8 mouse cellular contexts compared by ENCODE assay signal in genomic region chr9:108987704-108988350, GRCm38 (mm10). TPM values are rescaled to one million over a fixed set of nuclear protein-coding genes. Genes with fewer than 3 reads are reported as not detected.
A peak's percentile ranks its signal among the peaks of the same experiment; 100 is the strongest.
DNase-seq lines count a peak whose midpoint lies in the region; ATAC-seq and TF ChIP-seq lines count a peak whose summit lies in the region.

No protein-coding gene starts in this region.

- no peak for ATAC-seq in embryonic facial prominence, embryonic 14.5 days (ENCODE audit: low read depth)
- no peak for ATAC-seq in lung, embryonic 15.5 days (ENCODE audit: borderline replicate concordance, extremely low read depth, low FRiP score, low TSS enrichment)
- no peak for ATAC-seq in activated CD4-positive, CD25-positive, alpha-beta regulatory T cell, adult 4 months

- H3K4me1 ChIP-seq in testis, adult 2 months (ENCODE audit: control insufficient read depth, insufficient read depth, low read length) = peaks cover 8% of the 10 kb centered on the region
- H3K4me1 ChIP-seq in embryonic facial prominence, embryonic 14.5 days (ENCODE audit: control insufficient read depth, insufficient read depth, low read length) = peaks cover 17% of the 10 kb centered on the region
- peaks cover 37% of the 10 kb centered on the region for H3K4me1 ChIP-seq in lung, embryonic 15.5 days

- TF ChIP-seq CTCF in testis, adult 2 months (IDR thresholded peaks at IDR 0.05; ENCODE audit: control insufficient read depth, insufficient read depth, insufficient replicate concordance, low read depth, low read length) = no peak
- no peak for TF ChIP-seq CTCF in layer of hippocampus, adult 2 months (conservative IDR thresholded peaks at IDR 0.05)

- no peaks in the 10 kb centered on the region for H3K27me3 ChIP-seq in testis, adult 2 months (ENCODE audit: control insufficient read depth, insufficient read depth, low read length)
- H3K27me3 ChIP-seq in embryonic facial prominence, embryonic 14.5 days (replicated peaks; ENCODE audit: control insufficient read depth, insufficient read depth, low read length) = no peaks in the 10 kb centered on the region
- no peaks in the 10 kb centered on the region for H3K27me3 ChIP-seq in lung, embryonic 15.5 days

- peak overlapping the region; percentile 42; the same call in 1 of the 2 replicates for H3K9ac ChIP-seq in embryonic facial prominence, embryonic 14.5 days (ENCODE audit: low read depth, low read length)
- no peak overlapping the region for H3K9ac ChIP-seq in lung, embryonic 15.5 days

- no peak for TF ChIP-seq POLR2A in testis, adult 2 months (IDR thresholded peaks at IDR 0.05; ENCODE audit: control insufficient read depth, low read depth, low read length)

- WGBS in embryonic facial prominence, embryonic 14.5 days = 24% methylated on average over 14 of the region's 15 CpGs
- WGBS in lung, embryonic 15.5 days = 17% methylated on average over 15 of the region's 15 CpGs

- no peak overlapping the region for H3K27ac ChIP-seq in testis, adult 2 months (ENCODE audit: control insufficient read depth, insufficient read depth, low read depth, low read length)
- no peak overlapping the region for H3K27ac ChIP-seq in embryonic facial prominence, embryonic 14.5 days (replicated peaks; ENCODE audit: low read depth, low read length)
- H3K27ac ChIP-seq in lung, embryonic 15.5 days = no peak overlapping the region
- no peak overlapping the region for H3K27ac ChIP-seq in layer of hippocampus, adult 2 months

- H3K36me3 ChIP-seq in testis, adult 2 months (ENCODE audit: control insufficient read depth, insufficient read depth, low read length) = no peaks in the 10 kb centered on the region
- H3K36me3 ChIP-seq in embryonic facial prominence, embryonic 14.5 days (ENCODE audit: control insufficient read depth, insufficient read depth, low read length) = no peaks in the 10 kb centered on the region
- no peaks in the 10 kb centered on the region for H3K36me3 ChIP-seq in lung, embryonic 15.5 days

- H3K9me3 ChIP-seq in embryonic facial prominence, embryonic 14.5 days (ENCODE audit: control insufficient read depth, low read length) = no peaks in the 10 kb centered on the region
- H3K9me3 ChIP-seq in lung, embryonic 15.5 days = no peaks in the 10 kb centered on the region

- H3K4me2 ChIP-seq in embryonic facial prominence, embryonic 14.5 days (ENCODE audit: low read depth, low read length) = peak overlapping the region; percentile 48
- H3K4me2 ChIP-seq in lung, embryonic 15.5 days = peak overlapping the region; percentile 48

- H3K4me3 ChIP-seq in testis, adult 2 months (ENCODE audit: control insufficient read depth, low read depth, low read length) = peak overlapping the region; percentile 17
- peak overlapping the region; percentile 26; the same call in 1 of the 2 replicates for H3K4me3 ChIP-seq in embryonic facial prominence, embryonic 14.5 days (ENCODE audit: low read depth, low read length)
- peak overlapping the region; percentile 23 for H3K4me3 ChIP-seq in lung, embryonic 15.5 days
- H3K4me3 ChIP-seq in layer of hippocampus, adult 2 months = no peak overlapping the region

- DNase-seq in testis, postnatal 14 days (ENCODE audit: low spot score) = no peak
- DNase-seq in embryonic facial prominence, embryonic 14.5 days (ENCODE audit: low spot score) = peak; percentile 68
- DNase-seq in heart, postnatal 4 days = peak; percentile 65
- DNase-seq in layer of hippocampus, adult 2 months (ENCODE audit: low spot score in 2 of 2) = no peak
- DNase-seq in Muller cell, postnatal 12 days (ENCODE audit: inconsistent ontology term) = no peak

RNA-seq across cellular contexts. Expression of gene Ucn2, which starts 2.0 kb away (rescaled TPM):
- 0.35 and 0.88 TPM in 2 replicates for polyA plus RNA-seq in testis, adult 2 months (2012; rRNA removed)
- 0.64 and 1.3 TPM in 2 replicates for polyA plus RNA-seq in embryonic facial prominence, embryonic 14.5 days (2014; fragmentation: Nextera tagmentation; extraction: Ambion mirVana)
- total RNA-seq in heart, postnatal 4 days (2021) = not detected
- polyA plus RNA-seq in lung, embryonic 15.5 days (2015; fragmentation: Nextera tagmentation; extraction: Ambion mirVana) = not detected in 2 replicates
- total RNA-seq in layer of hippocampus, adult 2 months (2021) = not detected
- not detected for polyA plus RNA-seq in activated CD4-positive, CD25-positive, alpha-beta regulatory T cell, adult 4 months (2017; shearing (Covaris generic))

RNA-seq across cellular contexts. Expression of gene Pfkfb4, which starts 3.8 kb away (rescaled TPM):
- polyA plus RNA-seq in testis, adult 2 months (2012; rRNA removed) = 41.2 and 53.3 TPM in 2 replicates
- 7.4 TPM in 2 replicates for polyA plus RNA-seq in embryonic facial prominence, embryonic 14.5 days (2014; fragmentation: Nextera tagmentation; extraction: Ambion mirVana)
- total RNA-seq in heart, postnatal 4 days (2021) = 1 to 10 TPM; 3.4 TPM
- 10.2 and 11.3 TPM in 2 replicates for polyA plus RNA-seq in lung, embryonic 15.5 days (2015; fragmentation: Nextera tagmentation; extraction: Ambion mirVana)
- 10 to 100 TPM; 10.9 to 11.8 TPM for total RNA-seq in layer of hippocampus, adult 2 months (2021)
- 1 to 10 TPM; 2.2 to 2.5 TPM for polyA plus RNA-seq in activated CD4-positive, CD25-positive, alpha-beta regulatory T cell, adult 4 months (2017; shearing (Covaris generic))

RNA-seq across cellular contexts. Expression of gene Col7a1, which starts 34.4 kb away (rescaled TPM):
- 3.4 and 4.9 TPM in 2 replicates for polyA plus RNA-seq in testis, adult 2 months (2012; rRNA removed)
- 17.4 and 22.0 TPM in 2 replicates for polyA plus RNA-seq in embryonic facial prominence, embryonic 14.5 days (2014; fragmentation: Nextera tagmentation; extraction: Ambion mirVana)
- 1 to 10 TPM in 1 of 2 experiments, under 1 TPM in 1; 0.81 to 1.3 TPM for total RNA-seq in heart, postnatal 4 days (2021)
- polyA plus RNA-seq in lung, embryonic 15.5 days (2015; fragmentation: Nextera tagmentation; extraction: Ambion mirVana) = 0.86 and 1.0 TPM in 2 replicates
- total RNA-seq in layer of hippocampus, adult 2 months (2021) = 1 to 10 TPM; 3.8 to 4.6 TPM
- not detected for polyA plus RNA-seq in activated CD4-positive, CD25-positive, alpha-beta regulatory T cell, adult 4 months (2017; shearing (Covaris generic))

RNA-seq across cellular contexts. Expression of gene Shisa5, which starts 50.5 kb away (rescaled TPM):
- polyA plus RNA-seq in testis, adult 2 months (2012; rRNA removed) = 21.0 and 22.7 TPM in 2 replicates
- polyA plus RNA-seq in embryonic facial prominence, embryonic 14.5 days (2014; fragmentation: Nextera tagmentation; extraction: Ambion mirVana) = 81.7 and 90.0 TPM in 2 replicates
- 10 to 100 TPM; 48.2 to 50.4 TPM for total RNA-seq in heart, postnatal 4 days (2021)
- 83.2 and 98.3 TPM in 2 replicates for polyA plus RNA-seq in lung, embryonic 15.5 days (2015; fragmentation: Nextera tagmentation; extraction: Ambion mirVana)
- 10 to 100 TPM; 56.5 to 58.4 TPM for total RNA-seq in layer of hippocampus, adult 2 months (2021)
- polyA plus RNA-seq in activated CD4-positive, CD25-positive, alpha-beta regulatory T cell, adult 4 months (2017; shearing (Covaris generic)) = 1,000 to 10,000 TPM; 2,345 to 2,363 TPM

RNA-seq across cellular contexts. Expression of gene Uqcrc1, which starts 51.4 kb away (rescaled TPM):
- 432 and 464 TPM in 2 replicates for polyA plus RNA-seq in testis, adult 2 months (2012; rRNA removed)
- 454 and 456 TPM in 2 replicates for polyA plus RNA-seq in embryonic facial prominence, embryonic 14.5 days (2014; fragmentation: Nextera tagmentation; extraction: Ambion mirVana)
- 1,000 to 10,000 TPM; 1,397 to 1,461 TPM for total RNA-seq in heart, postnatal 4 days (2021)
- 437 and 446 TPM in 2 replicates for polyA plus RNA-seq in lung, embryonic 15.5 days (2015; fragmentation: Nextera tagmentation; extraction: Ambion mirVana)
- total RNA-seq in layer of hippocampus, adult 2 months (2021) = 100 to 1,000 TPM; 337 to 364 TPM
- 100 to 1,000 TPM; 164 to 177 TPM for polyA plus RNA-seq in activated CD4-positive, CD25-positive, alpha-beta regulatory T cell, adult 4 months (2017; shearing (Covaris generic))

Comparison
In these comparisons a context has a peak if more than half of its experiments do, and no peak if none do; other contexts are left out.
1. DNase-seq: peak in embryonic facial prominence, embryonic 14.5 days (single experiment) and heart, postnatal 4 days (single experiment); none in testis, postnatal 14 days (single experiment), layer of hippocampus, adult 2 months (0 of 2) and Muller cell, postnatal 12 days (single experiment).